Mouse (Mus musculus): ENCODE data around the gene Rec114.

GRCm38 (mm10) chr9:58718964-58719363 lies 24.8 kb downstream of the Rec114 start:
- no peak for TF ChIP-seq CTCF (IDR thresholded peaks at IDR 0.05; ENCODE audit: low read depth, low read length)
- no peak for TF ChIP-seq GATA1 (IDR thresholded peaks at IDR 0.05; ENCODE audit: borderline replicate concordance, low read length)

Measured in G1E (cell line).